Mouse (Mus musculus) CH12.LX (cell line): ENCODE measurements at regions not wholly inside any gene's neighbourhood (a gene's known extent, or its start where the extent isn't known, plus 50 kb on each side); places are given as distances from the start of the nearest gene placed in this dataset.

Source experiments
- CTCF ChIP-seq, 2 experiments: IDR thresholded peaks in 1 of 2; conservative IDR thresholded peaks in 1 of 2; 2 replicates each; pipeline ENCODE4 v1.5.1; 2011 to 2012; ENCODE audit warnings: low read depth in 2 of 2, low read length in 2 of 2, improper control_type of control experiment in 1 of 2, inconsistent platforms in 1 of 2, mild to moderate bottlenecking in 1 of 2, moderate library complexity in 1 of 2
- EP300 ChIP-seq: IDR thresholded peaks from 2 replicates; pipeline ENCODE4 v1.6.1; 2011; ENCODE audit warnings: low read length, improper control_type of control experiment
- MAX ChIP-seq: IDR thresholded peaks from 2 replicates; pipeline ENCODE4 v1.6.1; 2011; ENCODE audit warnings: low read length, improper control_type of control experiment
- NELFE ChIP-seq: IDR thresholded peaks from 2 replicates; pipeline ENCODE4 v1.6.1; 2011; ENCODE audit warnings: low read depth, low read length, improper control_type of control experiment
- PAX5 ChIP-seq: IDR thresholded peaks from 2 replicates; pipeline ENCODE4 v1.6.1; 2012; ENCODE audit warnings: low read length, inconsistent platforms, mixed read lengths
- POLR2A ChIP-seq: IDR thresholded peaks from 2 replicates; pipeline ENCODE4 v1.6.1; 2011; ENCODE audit warnings: low read depth, mild to moderate bottlenecking, improper control_type of control experiment, low read length

DNA sequence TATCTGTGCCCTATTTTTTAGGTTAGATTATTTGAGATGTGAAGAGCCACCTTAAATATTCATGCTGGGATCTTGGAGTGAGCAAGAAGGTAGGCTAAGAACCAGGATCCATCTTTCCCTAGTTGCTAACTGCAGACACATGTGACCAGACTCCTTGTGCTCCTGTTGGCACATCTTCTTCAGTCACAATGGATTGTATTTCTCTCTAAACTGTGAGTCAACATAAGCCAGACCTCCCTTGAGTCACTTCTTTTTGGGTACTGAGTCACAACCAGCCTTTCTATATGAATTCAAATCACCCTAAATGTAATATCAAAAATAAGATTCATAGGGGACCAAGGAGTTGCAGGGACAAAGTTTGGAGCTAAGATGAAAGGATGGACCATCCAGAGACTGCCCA, 217.9 kb downstream of the Lpin1 start:
- TF ChIP-seq POLR2A: no peak
- TF ChIP-seq CTCF (conservative IDR thresholded peaks at IDR 0.05 in 1 of 2, IDR thresholded peaks at IDR 0.05 in 1 of 2; ENCODE audit: low read depth in 2 of 2, low read length in 2 of 2): no peak
- no peak for TF ChIP-seq PAX5
- TF ChIP-seq NELFE: no peak
- no peak for TF ChIP-seq EP300
- no peak for TF ChIP-seq MAX
